Mouse (Mus musculus) heart, postnatal 0 days (tissue): ENCODE measurements around the gene Itgb4.

Experiments
- CTCF ChIP-seq: IDR thresholded peaks from 2 replicates; pipeline ENCODE4 v1.5.1; 2016; ENCODE audit warnings: antibody characterized with exemption, control low read depth, low read depth
- EP300 ChIP-seq: IDR thresholded peaks from 2 replicates; pipeline ENCODE4 v1.6.1; 2016; ENCODE audit warnings: antibody characterized with exemption, low read depth

- no peak for TF ChIP-seq CTCF
- TF ChIP-seq EP300 = no peak
Measured at GRCm38 (mm10) chr11:116045173-116045572, 70.7 kb downstream of the Itgb4 start.
